Mouse (Mus musculus) embryo, embryonic 11 days (tissue): Measurements from ENCODE around the gene Ssbp3.

Experiments used
- DNase-seq: peaks from one replicate; pipeline ENCODE4 v3.0.0-alpha.2; 2015

Gene Ssbp3

DNA sequence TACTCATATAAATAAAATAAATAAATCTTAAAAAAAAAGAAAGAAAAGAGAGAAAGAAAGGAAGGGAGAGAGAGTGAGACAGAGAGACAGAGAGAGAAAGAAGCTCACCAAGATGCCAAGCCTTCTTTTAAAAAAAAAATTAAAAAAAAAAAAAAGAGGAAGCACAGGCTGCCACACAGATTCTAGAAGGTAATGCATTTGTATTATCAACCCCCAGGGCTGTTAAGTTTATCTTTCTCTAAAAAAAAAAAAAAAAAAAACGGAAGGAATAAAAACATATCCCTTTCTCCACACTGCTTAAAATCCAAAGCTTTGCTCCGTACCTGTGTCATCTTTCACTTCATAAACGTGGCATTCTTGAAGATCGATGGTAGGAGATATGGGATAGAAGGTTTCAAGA lies 151.1 kb downstream of the Ssbp3 start:
- DNase-seq = no peak

DNA sequence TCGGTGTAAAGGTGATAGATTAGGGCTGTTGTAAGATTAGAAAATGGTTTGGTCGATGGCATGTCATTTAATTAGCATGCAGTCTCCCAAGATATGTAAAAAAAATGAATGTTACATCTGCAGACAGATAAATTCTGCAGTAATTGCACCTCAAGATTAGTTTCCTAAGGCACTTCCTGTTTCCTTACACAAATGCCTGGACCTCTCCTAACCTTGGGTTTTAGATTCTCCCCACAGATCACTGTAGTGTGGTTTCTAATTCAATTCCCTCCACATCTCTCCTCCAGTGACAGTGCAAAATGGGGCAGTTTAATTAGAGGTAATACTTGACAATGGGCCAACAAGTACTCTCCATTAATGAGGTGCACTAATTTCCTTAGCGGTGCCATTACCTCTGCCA lies 152.7 kb downstream of the Ssbp3 start:
- DNase-seq = no peak

DNA sequence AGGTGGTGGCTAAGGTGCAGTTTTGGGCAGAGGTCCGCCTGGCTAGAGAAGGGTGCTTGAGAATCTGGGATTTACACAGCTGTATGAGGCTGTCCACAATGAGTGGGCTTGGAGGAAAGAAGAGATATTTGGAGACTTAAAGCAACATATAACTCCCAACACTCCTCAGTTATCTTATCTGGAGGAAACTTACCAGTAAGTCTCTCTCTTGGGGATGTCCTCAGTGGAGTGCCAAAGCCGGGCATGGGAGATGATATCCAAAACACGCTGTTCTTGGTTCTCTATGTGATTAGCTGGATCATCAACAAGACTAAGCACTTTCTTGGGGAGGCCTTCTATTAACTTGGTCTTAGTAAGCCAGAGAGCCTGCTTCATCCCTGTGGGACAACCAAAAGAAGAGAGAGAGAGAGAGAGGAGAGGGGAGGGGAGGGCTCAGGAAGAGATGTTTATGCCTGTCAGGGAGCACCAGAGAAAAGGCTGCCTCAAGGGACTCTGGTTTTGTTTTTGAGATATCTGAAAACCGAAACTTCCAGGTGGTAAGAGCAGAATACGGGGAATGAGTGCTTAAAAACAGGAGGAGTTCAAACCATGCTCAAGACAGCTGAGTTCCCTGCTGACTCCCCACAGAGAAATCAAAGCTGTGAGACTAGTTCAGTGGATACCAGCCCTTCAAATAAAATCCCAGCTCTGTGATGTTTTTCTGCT lies 154.0 kb downstream of the Ssbp3 start:
- no peak for DNase-seq

DNA sequence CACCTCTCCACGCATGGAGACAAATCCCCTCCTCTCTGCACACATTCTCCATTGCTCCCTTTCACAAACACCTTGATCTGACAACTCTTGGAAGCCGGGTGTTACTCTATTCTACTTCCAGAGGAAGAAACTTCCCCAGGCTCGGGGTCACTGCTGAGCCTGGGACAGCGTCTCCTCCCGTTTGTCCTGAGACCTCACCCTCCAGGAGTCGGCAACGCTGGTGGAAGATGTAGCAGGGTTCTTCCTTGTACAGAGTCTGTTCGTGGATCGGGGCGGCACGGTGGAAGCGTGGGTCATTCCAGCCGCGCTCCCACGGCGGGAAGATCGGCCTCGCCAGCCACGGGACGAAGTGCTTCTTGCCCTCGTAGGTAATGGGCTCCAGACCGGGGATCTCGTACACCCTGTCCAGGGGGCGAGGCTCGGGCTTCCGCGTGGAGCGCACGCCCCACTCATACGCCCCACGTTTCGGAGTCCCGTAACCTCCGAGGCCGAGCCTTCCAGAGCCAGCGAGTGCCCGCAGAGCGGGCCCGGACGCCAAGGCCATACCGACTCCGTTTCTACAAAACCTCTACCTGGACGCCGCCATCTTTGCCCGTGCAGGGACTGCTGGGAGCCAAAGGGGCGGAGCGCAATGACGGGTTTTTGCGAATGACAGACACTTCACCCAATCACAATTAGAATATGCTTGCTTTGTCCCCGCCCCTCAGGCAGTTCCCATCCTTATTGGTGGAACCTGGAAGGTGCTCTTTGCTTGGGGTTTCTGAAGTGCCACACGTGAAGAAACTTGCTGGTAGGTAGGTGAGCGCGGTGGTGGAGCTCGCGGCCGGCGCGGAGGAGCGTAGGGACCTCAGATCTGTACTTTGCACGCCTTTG lies 156.0 kb downstream of the Ssbp3 start, which contains the start of the genes Mrpl37 and Cyb5rl:
TSS of gene Mrpl37 (minus strand) at position 617 of the 873 bp plus-strand sequence.
TSS of gene Cyb5rl (plus strand) at position 737 of the 873 bp plus-strand sequence.
- peak; percentile 97 for DNase-seq

DNA sequence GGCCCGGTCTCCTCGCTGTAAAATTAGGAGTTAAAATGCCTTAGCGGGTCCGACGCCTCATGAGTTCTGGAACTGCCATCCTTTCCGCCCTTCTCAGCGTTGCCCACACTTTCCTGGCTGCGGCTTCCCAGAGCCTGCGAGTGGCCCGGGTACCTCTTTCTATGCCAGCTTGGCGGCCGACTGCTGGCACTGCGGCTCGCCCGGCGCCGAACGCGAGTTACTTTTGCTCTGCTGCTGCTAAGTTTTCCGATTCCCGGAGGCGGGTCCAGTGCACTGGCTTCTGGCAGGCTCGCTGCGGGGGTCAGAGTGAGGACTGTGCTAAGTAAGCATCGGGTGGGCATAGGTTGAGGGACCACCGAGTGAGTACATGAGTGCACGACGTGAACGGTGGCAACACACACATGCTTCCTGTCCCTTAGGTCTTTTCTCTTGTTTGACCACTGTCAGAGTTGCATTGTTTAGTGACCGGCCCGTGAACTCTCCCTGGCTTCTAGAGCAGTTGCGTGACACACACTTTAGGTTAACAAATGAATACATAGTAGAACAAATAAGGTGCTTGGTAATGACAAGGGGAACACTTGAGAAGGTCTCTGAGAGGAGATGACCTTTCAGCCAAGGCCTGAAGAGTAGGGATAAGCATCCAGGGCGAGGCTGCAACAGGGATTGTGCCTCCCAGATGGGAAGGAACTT lies 156.8 kb downstream of the Ssbp3 start:
- peak; percentile 52 for DNase-seq

DNA sequence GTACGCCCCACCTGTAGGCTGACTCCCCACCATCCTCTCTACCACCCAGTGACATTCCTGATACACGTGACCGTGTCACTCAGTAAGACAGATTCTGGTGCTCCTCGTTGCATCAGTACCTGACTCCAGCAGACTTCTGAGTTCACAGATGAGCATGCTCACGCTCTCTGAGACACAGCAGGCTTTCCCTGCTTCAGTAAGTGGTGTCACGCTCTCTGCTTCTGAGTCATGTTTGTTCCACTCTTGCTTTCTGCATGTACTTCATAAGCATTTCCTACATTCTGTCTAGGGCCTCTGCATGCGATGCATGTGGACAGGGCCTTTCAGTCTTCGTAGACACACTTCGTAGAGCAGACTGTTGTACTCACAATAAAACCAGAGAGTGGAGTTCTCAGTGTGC lies 161.8 kb downstream of the Ssbp3 start:
- no peak for DNase-seq

DNA sequence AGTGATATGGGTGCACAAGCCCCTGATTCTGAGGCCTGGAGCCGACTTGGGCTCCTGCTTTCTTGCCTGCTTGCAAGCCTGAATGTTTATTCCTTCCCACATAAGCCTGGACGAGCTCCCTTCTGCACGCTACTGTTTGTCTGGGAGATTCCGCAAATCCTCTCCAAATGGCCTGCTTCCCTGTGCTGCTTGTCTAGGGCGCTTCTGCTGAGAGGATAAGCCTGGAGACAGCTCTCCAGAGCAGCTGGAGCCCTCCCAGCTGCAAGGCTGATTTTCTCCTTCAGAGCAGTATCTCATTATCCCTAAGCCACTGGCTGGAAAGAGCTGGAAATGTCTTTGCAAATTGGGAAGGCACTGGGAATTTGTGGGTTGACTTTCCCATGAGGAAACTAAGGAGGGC lies 165.0 kb downstream of the Ssbp3 start:
- no peak for DNase-seq

DNA sequence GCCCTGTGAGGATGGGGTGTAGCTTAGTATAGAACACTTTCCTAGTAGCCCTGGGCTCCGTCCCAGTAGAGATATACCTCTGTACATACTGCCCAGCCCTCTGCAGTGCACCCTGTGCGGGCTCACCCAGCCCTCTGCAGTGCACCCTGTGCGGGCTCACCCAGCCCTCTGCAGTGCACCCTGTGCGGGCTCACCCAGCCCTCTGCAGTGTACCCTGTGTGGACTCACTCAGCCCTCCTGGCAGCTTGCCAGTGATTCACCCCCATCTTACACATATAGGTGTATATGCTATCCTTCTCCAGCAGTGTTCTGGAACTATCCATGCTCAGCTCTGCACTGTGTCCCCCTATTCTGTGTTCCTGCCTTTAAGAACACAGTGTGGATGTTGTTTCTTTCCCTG lies 168.4 kb downstream of the Ssbp3 start:
- no peak for DNase-seq

DNA sequence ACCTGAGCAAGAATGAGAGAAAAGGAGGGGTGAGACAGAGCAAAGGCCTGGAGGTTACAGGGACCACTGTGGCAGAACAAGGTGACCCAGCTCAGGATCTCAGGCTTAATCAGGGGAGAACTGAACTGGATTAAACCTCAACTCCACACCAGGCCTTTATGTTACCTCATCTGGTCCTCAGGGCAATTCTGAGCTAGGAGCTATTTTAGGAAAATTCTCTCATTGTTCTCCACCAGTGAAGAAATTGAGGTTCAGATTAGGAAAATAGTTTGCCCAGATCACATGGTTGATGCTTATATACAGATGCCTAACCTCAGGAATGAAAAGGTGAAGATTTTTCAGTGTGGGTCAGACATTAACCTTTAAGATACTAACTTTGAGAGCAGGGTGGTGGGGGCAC lies 169.2 kb downstream of the Ssbp3 start:
- DNase-seq = no peak

DNA sequence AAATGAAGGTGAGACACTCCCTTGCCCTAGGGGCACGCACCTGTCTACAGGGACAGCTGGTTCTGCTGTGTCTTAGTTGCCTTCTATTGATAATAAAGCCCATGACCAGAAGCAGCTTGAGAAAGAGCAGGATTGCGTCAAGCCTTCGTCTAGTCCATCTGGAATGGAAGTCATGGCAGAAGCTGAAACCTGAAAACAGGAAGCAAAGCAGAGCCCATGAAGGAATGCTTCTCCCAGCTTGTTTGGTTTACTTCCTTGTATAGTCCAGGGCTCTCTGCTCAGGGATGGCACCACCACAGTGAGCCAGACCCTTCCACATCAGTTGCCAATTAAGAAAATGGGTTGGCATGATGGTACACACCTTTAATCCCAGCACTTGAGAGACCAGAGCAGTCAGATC lies 171.7 kb downstream of the Ssbp3 start:
- no peak for DNase-seq

DNA sequence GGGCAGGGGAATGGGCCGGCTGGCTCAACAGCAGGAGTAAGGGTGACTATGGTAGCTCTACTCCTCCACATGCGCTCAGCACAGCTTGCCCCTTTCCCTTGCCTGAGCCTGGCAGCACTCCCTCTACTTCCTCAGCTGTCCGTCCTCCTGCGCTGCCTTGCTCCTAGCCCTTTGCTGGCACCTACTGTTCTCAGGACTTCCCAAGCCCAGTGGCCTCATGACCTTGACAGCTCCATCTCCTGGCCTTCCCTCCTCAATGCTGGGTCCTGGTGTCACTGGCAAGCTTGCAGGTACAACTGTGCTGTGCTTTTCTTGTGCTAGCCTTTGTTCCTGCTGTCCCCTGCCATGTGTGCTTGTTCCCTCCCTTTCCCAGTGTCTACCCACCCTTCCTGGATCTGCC lies 172.6 kb downstream of the Ssbp3 start:
- no peak for DNase-seq

DNA sequence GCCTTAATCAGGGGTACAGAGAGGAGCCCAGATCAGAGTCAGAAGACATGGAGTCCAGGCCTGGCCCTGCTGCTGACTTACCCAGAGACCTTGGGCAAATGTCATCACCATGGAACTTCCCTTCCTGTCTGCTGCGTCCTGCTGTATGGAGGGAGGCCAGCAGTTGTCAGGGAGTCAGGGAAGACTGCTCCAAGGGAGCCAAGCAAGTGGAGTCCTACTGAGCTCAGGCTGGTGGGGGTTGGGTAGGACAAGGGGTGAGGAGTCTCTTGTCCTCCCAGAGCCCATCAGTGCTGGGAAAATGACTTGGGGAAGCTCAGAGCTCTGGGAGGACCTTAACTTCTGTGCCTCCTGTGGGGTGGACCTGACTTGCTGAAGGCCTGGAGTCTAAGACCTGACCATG lies 173.8 kb downstream of the Ssbp3 start:
- DNase-seq = no peak

DNA sequence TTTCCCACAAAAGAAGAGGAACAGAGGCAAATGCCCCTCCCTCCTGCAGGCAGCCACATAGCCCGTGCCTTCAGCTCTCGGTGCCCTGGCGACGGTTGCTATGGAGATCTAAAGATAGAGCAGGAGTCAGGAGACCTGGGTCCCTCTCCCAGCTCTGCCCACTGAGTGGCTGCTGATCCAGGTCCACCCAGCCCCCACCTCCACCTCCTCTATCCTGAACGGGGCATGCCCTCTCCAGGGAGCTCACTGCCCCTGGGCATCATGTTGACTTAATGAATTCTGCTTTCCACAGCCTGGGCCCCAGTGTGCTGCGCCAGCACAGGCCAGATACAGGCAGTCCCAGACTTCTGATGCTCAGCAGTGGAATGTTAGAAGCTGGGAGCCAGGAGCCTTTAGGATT lies 174.4 kb downstream of the Ssbp3 start:
- peak; percentile 86 for DNase-seq

DNA sequence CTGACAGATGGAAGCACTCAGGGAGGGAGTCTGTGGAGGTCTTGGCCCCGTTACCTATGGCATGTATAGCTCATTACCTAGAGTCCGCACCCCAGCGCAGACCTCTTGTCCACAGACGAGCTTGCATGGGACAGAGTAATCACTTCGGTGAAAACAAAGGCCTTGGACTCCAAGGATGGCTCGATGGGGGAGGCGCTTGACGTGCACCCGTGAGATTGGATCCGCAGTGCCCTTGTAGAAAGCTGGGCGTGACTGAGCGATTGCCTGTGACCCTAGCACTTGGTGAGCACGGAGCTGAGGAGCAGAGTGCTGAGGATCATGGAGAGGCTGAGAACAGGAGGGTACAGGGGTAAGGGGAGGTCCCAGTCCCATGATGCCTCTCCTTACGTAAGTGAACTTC lies 181.2 kb downstream of the Ssbp3 start:
- no peak for DNase-seq

DNA sequence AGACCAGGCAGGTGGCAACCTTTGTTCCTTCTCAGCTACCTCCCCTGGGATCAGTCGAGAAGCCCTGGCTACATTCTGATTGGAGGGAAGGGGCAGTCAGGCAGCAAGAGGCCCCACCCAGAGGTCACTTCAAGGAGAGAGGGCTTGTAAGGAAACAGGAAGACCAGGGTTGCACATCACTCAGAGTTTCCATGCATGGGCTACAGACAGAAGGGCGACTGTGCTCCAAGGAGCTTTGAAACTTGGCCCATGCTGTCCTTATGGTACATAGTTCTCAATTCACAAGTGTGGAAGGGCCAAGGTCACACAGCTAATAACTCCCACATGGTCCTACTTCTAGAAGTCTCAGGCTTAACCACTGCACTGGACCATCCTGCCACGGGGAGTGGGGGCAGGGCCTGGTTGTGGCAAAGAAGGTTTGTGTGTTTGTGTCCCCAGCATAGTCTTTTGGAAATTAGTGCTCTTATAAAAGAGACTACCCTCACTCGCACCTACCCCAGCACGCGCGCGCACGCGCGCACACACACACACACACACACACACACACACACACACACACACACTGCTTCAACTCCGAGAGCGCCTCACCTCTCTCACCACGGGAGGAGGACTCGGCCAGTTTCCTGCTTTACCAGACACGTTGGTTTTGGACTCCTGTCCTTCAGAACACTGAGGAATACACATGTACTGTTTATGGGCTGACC lies 184.1 kb downstream of the Ssbp3 start:
- DNase-seq = peak; percentile 60

DNA sequence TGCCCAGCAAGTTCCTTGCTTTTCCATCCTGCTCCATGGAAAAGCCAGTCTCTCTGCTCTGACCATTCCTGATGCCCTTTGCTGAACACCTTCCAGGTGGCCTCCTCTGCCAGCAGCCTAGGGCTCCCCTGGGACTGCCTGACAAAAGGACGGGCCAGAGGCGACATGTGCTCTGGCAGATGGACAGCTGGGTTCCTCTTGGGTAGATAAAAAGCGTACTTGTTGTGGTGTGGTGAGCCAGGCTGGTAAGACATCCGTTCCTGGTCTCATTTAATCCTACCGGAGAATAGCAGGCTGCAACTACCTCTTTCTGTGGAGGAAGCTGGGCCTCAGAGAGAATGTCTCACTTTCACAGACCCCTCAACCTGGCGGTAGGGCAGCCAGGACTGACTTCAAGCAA lies 185.5 kb downstream of the Ssbp3 start:
- DNase-seq = no peak

DNA sequence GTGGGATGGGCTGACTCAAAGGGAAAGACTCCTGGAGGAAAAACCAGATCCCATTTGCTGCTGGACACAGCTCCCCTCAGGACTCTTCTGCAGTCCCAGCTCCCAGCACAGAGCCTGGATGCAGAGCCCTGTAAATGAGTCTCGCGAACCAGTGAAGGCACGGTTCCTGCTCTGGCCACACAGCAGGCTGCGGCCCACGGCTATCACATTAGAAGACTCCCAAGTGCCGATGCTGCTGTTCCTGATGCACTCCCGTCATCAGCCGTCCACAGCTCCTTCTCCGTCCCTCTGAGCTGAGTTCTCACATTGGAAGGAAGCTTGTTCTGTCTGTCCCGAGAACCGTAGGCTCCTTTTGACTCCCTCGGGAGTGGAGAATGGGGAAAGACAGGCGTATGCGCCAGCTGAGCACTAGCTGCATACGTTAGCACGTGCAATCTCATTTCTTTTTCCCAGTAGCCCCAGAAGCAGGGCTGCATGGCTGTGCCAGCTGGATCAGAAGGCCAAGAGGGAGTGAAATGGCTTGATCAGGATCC lies 186.4 kb downstream of the Ssbp3 start, which contains the start of gene Cdcp2:
TSS of gene Cdcp2 (plus strand) at position 51 of the 533 bp plus-strand sequence.
- DNase-seq = peak; percentile 39

DNA sequence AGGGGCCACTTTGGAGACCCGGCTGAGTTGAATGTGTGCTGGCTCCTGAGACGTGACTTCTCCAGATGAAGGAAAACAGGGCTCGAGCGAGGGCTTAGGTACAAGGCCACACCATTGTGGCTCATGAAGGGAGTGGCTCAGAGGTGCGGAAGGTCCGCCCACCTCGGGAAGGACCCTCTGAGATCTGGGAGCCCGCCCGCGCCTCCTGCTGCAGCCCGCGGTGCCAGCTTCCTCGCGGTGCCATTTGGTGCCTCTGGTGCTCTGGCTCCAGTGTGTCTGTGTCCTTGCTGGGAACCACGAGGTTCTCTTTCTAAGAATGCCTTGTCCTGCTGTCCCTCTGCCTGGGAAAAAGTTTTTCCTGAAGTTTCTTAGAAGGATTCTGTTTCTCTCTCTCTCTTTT lies 187.4 kb downstream of the Ssbp3 start:
- no peak for DNase-seq

DNA sequence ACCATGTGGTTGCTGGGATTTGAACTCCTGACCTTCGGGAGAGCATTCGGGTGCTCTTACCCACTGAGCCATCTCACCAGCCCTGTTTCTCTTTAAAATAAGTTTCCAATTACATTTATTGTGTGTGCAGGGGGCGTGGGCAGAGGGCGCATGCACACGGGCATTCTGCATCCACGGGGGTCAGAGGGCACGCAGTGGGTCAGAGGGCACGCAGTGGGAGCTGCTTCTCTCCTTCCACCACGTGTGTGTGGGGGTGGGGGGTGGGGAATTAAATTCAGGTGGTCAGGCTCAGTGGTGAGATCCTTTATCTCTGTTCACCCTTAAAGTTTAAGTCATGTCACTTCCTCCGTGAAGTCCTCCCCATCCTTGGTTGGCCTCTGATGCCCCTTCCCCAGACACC lies 187.9 kb downstream of the Ssbp3 start:
- DNase-seq = no peak

DNA sequence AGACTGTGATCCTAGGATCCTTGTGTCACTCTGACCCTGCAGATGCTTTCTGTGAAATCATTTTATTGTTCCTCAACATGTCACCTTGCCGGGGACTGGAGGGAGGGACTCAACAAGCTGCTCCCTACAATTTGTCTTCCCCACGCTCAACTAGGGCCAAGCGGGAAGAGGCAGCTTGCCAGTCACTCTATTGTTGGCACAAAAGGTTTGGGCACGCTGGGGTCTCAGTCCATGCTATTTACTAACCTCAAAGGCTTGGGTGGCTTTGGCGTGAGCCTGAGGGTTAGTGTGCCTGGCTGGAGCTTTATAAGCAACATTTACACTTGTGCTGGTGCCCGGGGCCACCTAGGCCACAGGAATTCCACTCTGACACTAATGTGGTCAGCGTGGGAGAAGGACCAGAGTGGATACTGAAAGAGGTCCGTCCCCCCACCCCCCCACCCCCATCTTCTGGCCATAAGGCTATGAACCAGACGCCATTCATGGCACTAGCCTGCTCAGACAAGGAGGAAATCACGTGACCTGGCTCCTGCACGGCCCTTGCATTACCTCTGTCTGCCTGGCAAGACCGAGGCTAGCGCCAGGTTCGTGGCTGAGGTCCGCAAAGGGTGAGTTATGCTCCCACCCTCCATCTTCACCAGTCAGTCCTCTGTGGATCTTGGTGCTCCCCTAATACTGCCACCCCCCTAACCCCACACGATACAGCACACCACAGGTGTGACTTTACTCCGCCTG lies 188.5 kb downstream of the Ssbp3 start:
- no peak for DNase-seq
